Mouse (Mus musculus): ENCODE measurements around the gene Dnah11. TPM values are rescaled to one million over a fixed set of nuclear protein-coding genes. Genes with fewer than 3 reads are reported as not detected.
"Not testable (repeated sequence)": the region's sequence is repeated elsewhere in the genome, so short reads cannot be mapped to it uniquely, and the experiment has no call there.

Dnah11 gene
- polyA plus RNA-seq, 1 experiment from 2014 or later = 0.03 TPM

GRCm38 (mm10) chr12:117911396-117911795 lies 287.4 kb downstream of the Dnah11 start:
- Histone ChIP-seq H3K36me3 (no peaks in the 10 kb centered on the region), H3K4me2 (no peak overlapping the region), H3K27ac (ENCODE audit: poor library complexity, severe bottlenecking) (no peak overlapping the region), H3K9ac (no peak overlapping the region), H3K9me3 (replicated peaks) (no peaks in the 10 kb centered on the region), H3K4me1 (replicated peaks) (no peaks in the 10 kb centered on the region), H3K4me3 (no peak overlapping the region), H3K27me3 (replicated peaks) (peaks cover 5% of the 10 kb centered on the region; the same call in 1 of the 2 replicates)
- ATAC-seq (ENCODE audit: insufficient number of reproducible peaks, low FRiP score) = no peak
- WGBS = 68% methylated on average over 1 of the region's 1 CpGs

GRCm38 (mm10) chr12:117905232-117905840 lies 293.5 kb downstream of the Dnah11 start:
- not testable (repeated sequence) for H3K36me3 ChIP-seq; H3K27ac ChIP-seq (ENCODE audit: poor library complexity, severe bottlenecking); H3K9me3 ChIP-seq (replicated peaks); H3K4me1 ChIP-seq (replicated peaks); H3K4me2 ChIP-seq; H3K27me3 ChIP-seq (replicated peaks); H3K9ac ChIP-seq; ATAC-seq (ENCODE audit: insufficient number of reproducible peaks, low FRiP score); H3K4me3 ChIP-seq
- 75% methylated on average over 4 of the region's 4 CpGs for WGBS

- no peak overlapping the region for H3K4me3 ChIP-seq
- ATAC-seq (ENCODE audit: insufficient number of reproducible peaks, low FRiP score) = no peak
- H3K4me2 ChIP-seq = no peak overlapping the region
- no peaks in the 10 kb centered on the region for H3K27me3 ChIP-seq (replicated peaks)
- 83% methylated on average over 8 of the region's 8 CpGs for WGBS
- H3K36me3 ChIP-seq = no peaks in the 10 kb centered on the region
- H3K9me3 ChIP-seq (replicated peaks) = no peaks in the 10 kb centered on the region
- H3K27ac ChIP-seq (ENCODE audit: poor library complexity, severe bottlenecking) = no peak overlapping the region
- H3K4me1 ChIP-seq (replicated peaks) = no peaks in the 10 kb centered on the region
- no peak overlapping the region for H3K9ac ChIP-seq
Observed at GRCm38 (mm10) chr12:117903671-117904070, 295.2 kb downstream of the Dnah11 start.

DNA sequence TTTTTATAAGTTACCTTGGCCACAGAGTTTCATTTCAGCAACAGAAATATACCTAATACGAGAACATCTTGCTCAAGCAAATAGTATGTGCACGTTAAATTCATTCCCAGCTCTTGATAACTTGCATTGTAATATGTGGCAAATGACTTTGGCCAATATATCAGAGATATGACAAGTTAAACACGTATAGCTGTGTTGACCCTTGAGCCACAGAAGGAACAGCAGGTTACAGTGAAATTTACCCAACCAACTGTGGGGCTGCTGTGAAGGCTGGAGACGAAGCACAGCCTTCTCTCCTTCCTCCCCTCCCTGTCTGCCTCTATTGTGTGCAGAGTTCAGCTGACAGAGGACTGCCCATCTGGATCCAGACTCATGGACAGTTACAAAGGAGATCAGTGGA lies 297.5 kb downstream of the Dnah11 start:
- not testable (repeated sequence) for ATAC-seq (ENCODE audit: insufficient number of reproducible peaks, low FRiP score)

GRCm38 (mm10) chr12:117900798-117901197 lies 298.0 kb downstream of the Dnah11 start:
- ATAC-seq (ENCODE audit: insufficient number of reproducible peaks, low FRiP score); H3K9me3 ChIP-seq (replicated peaks); H3K9ac ChIP-seq; H3K4me2 ChIP-seq; H3K36me3 ChIP-seq; H3K4me1 ChIP-seq (replicated peaks); H3K27me3 ChIP-seq (replicated peaks); H3K4me3 ChIP-seq; H3K27ac ChIP-seq (ENCODE audit: poor library complexity, severe bottlenecking): not testable (repeated sequence)
- WGBS = 62% methylated on average over 1 of the region's 4 CpGs

More for the DNA sequence above, 297.5 kb downstream of the Dnah11 start:
- H3K27me3 ChIP-seq (replicated peaks); H3K27ac ChIP-seq (ENCODE audit: poor library complexity, severe bottlenecking); H3K9ac ChIP-seq; H3K36me3 ChIP-seq; H3K4me3 ChIP-seq; H3K4me2 ChIP-seq; H3K9me3 ChIP-seq (replicated peaks); H3K4me1 ChIP-seq (replicated peaks): not testable (repeated sequence)
- 61% methylated on average over 2 of the region's 4 CpGs for WGBS

DNA sequence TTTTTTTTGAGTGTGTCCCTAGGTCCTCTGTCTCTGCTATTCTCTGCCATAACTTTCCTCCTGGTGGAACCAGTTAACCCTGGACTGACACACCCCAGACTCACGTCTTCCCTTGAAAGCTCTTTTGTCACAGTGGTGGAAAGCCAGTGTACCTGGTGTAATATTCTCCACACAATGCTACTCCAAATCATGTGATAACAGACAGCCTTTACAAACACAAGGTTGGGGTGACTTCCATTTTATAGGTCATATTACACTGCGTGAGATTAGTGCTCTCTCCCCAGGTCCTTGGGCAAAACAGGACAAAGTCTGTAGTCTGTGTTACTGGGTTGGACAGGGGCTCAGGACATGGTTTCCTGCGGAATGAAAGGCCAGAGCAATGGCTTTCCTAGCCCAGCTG lies 311.4 kb downstream of the Dnah11 start:
- H3K9me3 ChIP-seq (replicated peaks) = no peaks in the 10 kb centered on the region
- WGBS = 76% methylated on average over 3 of the region's 3 CpGs
- H3K27me3 ChIP-seq (replicated peaks) = no peaks in the 10 kb centered on the region
- H3K27ac ChIP-seq (ENCODE audit: poor library complexity, severe bottlenecking) = no peak overlapping the region
- no peak overlapping the region for H3K4me3 ChIP-seq
- ATAC-seq (ENCODE audit: insufficient number of reproducible peaks, low FRiP score) = no peak
- no peak overlapping the region for H3K9ac ChIP-seq
- no peaks in the 10 kb centered on the region for H3K4me1 ChIP-seq (replicated peaks)
- no peak overlapping the region for H3K4me2 ChIP-seq
- H3K36me3 ChIP-seq = peaks cover 4% of the 10 kb centered on the region

DNA sequence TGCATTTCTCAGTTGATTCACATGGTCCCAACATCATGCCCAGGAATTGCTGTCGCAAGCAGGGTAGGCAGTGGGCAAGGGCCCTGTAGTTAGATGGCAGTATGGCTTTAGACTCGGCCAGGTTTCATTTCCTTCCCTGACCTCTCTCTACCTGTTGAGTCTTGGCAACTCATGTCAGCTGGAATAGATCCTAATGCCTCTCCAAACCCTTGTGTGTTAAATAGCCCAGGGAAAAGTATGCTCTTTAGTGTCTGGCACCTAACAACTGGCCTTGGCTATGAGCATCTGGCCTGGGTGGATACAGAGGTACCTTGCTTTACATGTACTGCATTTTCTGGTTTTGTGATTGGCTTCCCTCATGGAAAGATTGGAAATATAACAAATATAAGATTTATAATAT lies 314.2 kb downstream of the Dnah11 start:
- WGBS = 85% methylated on average over 2 of the region's 2 CpGs
- Histone ChIP-seq H3K4me3 (no peak overlapping the region), H3K27ac (ENCODE audit: poor library complexity, severe bottlenecking) (no peak overlapping the region), H3K9ac (no peak overlapping the region), H3K36me3 (peaks cover 13% of the 10 kb centered on the region), H3K27me3 (replicated peaks) (no peaks in the 10 kb centered on the region), H3K4me2 (no peak overlapping the region), H3K4me1 (replicated peaks) (no peaks in the 10 kb centered on the region), H3K9me3 (replicated peaks) (no peaks in the 10 kb centered on the region)
- ATAC-seq (ENCODE audit: insufficient number of reproducible peaks, low FRiP score) = no peak

- Histone ChIP-seq H3K9me3 (replicated peaks) (no peaks in the 10 kb centered on the region), H3K36me3 (peaks cover 66% of the 10 kb centered on the region), H3K27me3 (replicated peaks) (no peaks in the 10 kb centered on the region), H3K9ac (no peak overlapping the region), H3K4me3 (no peak overlapping the region), H3K4me1 (replicated peaks) (no peaks in the 10 kb centered on the region), H3K4me2 (no peak overlapping the region), H3K27ac (ENCODE audit: poor library complexity, severe bottlenecking) (no peak overlapping the region)
- no peak for ATAC-seq (ENCODE audit: insufficient number of reproducible peaks, low FRiP score)
- 89% methylated on average over 13 of the region's 13 CpGs for WGBS
Observed at GRCm38 (mm10) chr12:117878341-117878740, 320.5 kb downstream of the Dnah11 start.

GRCm38 (mm10) chr12:117872265-117872664 lies 326.6 kb downstream of the Dnah11 start:
- WGBS = 83% methylated on average over 5 of the region's 5 CpGs
- no peak overlapping the region for H3K9ac ChIP-seq
- no peak for ATAC-seq (ENCODE audit: insufficient number of reproducible peaks, low FRiP score)
- H3K4me1 ChIP-seq (replicated peaks) = no peaks in the 10 kb centered on the region
- no peak overlapping the region for H3K27ac ChIP-seq (ENCODE audit: poor library complexity, severe bottlenecking)
- no peaks in the 10 kb centered on the region for H3K27me3 ChIP-seq (replicated peaks)
- H3K36me3 ChIP-seq = peaks cover 63% of the 10 kb centered on the region
- no peak overlapping the region for H3K4me2 ChIP-seq
- no peaks in the 10 kb centered on the region for H3K9me3 ChIP-seq (replicated peaks)
- no peak overlapping the region for H3K4me3 ChIP-seq

- no peak overlapping the region for H3K9ac ChIP-seq
- peaks cover 47% of the 10 kb centered on the region for H3K36me3 ChIP-seq
- no peak for ATAC-seq (ENCODE audit: insufficient number of reproducible peaks, low FRiP score)
- H3K4me2 ChIP-seq = no peak overlapping the region
- no peak overlapping the region for H3K4me3 ChIP-seq
- no peaks in the 10 kb centered on the region for H3K9me3 ChIP-seq (replicated peaks)
- no peaks in the 10 kb centered on the region for H3K27me3 ChIP-seq (replicated peaks)
- H3K27ac ChIP-seq (ENCODE audit: poor library complexity, severe bottlenecking) = no peak overlapping the region
- no peaks in the 10 kb centered on the region for H3K4me1 ChIP-seq (replicated peaks)
- 85% methylated on average over 4 of the region's 4 CpGs for WGBS
Observed at GRCm38 (mm10) chr12:117867708-117868564, 330.9 kb downstream of the Dnah11 start.

DNA sequence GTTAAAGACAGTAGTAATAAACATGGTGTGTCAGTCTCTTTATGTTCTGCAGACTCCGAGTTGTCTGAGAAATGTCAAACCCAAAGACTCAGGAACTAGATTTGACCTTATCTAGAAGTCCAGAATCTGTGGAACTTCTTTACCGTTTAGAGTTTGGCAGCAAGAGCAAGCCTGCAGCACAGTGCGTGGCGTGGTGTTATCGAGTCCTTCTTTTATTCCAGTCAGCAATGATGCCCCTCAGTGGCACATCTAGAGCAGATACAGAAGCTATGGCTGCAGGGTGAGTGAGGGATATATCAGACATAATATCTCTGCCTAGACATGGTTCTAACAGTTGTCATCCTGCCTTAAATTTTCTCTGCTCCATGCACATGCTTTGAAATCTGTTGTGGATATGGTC lies 336.2 kb downstream of the Dnah11 start:
- Histone ChIP-seq H3K4me2 (no peak overlapping the region), H3K36me3 (peaks cover 24% of the 10 kb centered on the region; the same call in 1 of the 2 replicates), H3K9me3 (replicated peaks) (no peaks in the 10 kb centered on the region), H3K27ac (ENCODE audit: poor library complexity, severe bottlenecking) (no peak overlapping the region), H3K4me3 (no peak overlapping the region), H3K9ac (no peak overlapping the region), H3K4me1 (replicated peaks) (no peaks in the 10 kb centered on the region), H3K27me3 (replicated peaks) (no peaks in the 10 kb centered on the region)
- ATAC-seq (ENCODE audit: insufficient number of reproducible peaks, low FRiP score) = no peak
- WGBS = 51% methylated on average over 5 of the region's 5 CpGs

All from heart, embryonic 12.5 days (tissue).